Mouse (Mus musculus) kidney, adult 2 months (tissue): ENCODE results near the gene Psen2.

ENCODE experiments used
- CTCF ChIP-seq: fragments of 200-500 bp; conservative IDR thresholded peaks from 2 replicates; pipeline ENCODE4 v1.5.1; 2011; ENCODE audit warnings: low read depth, mild to moderate bottlenecking, control low read depth, low read length, moderate library complexity, mixed read lengths; ENCODE audit not compliant: insufficient read depth, insufficient read length
- POLR2A ChIP-seq: fragments of 200-500 bp; IDR thresholded peaks from one replicate; pipeline ENCODE4 v1.6.1; 2011; ENCODE audit warnings: low read depth, low read length, control low read depth

GRCm38 (mm10) chr1:180225500-180226220 is 37.6 kb downstream of the Psen2 start:
- no peak for TF ChIP-seq CTCF
- TF ChIP-seq POLR2A: no peak
